Mouse (Mus musculus): ENCODE measurements at regions not wholly inside any gene's neighbourhood (a gene's known extent, or its start where the extent isn't known, plus 50 kb on each side); places are given as distances from the start of the nearest gene placed in this dataset.

GRCm38 (mm10) chrX:12409319-12409718 is 178.3 kb upstream of the Atp6ap2 start:
- Histone ChIP-seq H3K4me1 (no peaks in the 10 kb centered on the region), H3K4me2 (replicated peaks) (no peak overlapping the region), H3K27ac (no peak overlapping the region), H3K27me3 (no peaks in the 10 kb centered on the region), H3K9me3 (replicated peaks) (no peaks in the 10 kb centered on the region), H3K36me3 (no peaks in the 10 kb centered on the region), H3K9ac (no peak overlapping the region), H3K4me3 (no peak overlapping the region)
- no peak for ATAC-seq (ENCODE audit: low FRiP score)
- WGBS, result 68% methylated on average over 3 of the region's 3 CpGs

GRCm38 (mm10) chrX:12425566-12425965 is 162.0 kb upstream of the Atp6ap2 start:
- no peak overlapping the region for H3K9ac ChIP-seq
- 78% methylated on average over 6 of the region's 6 CpGs for WGBS
- no peaks in the 10 kb centered on the region for H3K4me1 ChIP-seq
- ATAC-seq (ENCODE audit: low FRiP score), result no peak
- H3K9me3 ChIP-seq (replicated peaks), result no peaks in the 10 kb centered on the region
- H3K27ac ChIP-seq, result no peak overlapping the region
- H3K4me2 ChIP-seq (replicated peaks), result no peak overlapping the region
- no peaks in the 10 kb centered on the region for H3K36me3 ChIP-seq
- peaks cover 4% of the 10 kb centered on the region; the same call in 1 of the 2 replicates for H3K27me3 ChIP-seq
- no peak overlapping the region for H3K4me3 ChIP-seq

GRCm38 (mm10) chrX:12426664-12427063 is 160.9 kb upstream of the Atp6ap2 start:
- ATAC-seq (ENCODE audit: low FRiP score), result no peak

GRCm38 (mm10) chrX:12432289-12432688 is 155.3 kb upstream of the Atp6ap2 start:
- 86% methylated on average over 2 of the region's 2 CpGs for WGBS
- Histone ChIP-seq H3K27ac (no peak overlapping the region), H3K36me3 (no peaks in the 10 kb centered on the region), H3K27me3 (no peaks in the 10 kb centered on the region), H3K4me2 (replicated peaks) (no peak overlapping the region), H3K4me1 (no peaks in the 10 kb centered on the region), H3K9me3 (replicated peaks) (no peaks in the 10 kb centered on the region), H3K4me3 (no peak overlapping the region), H3K9ac (no peak overlapping the region)
- no peak for ATAC-seq (ENCODE audit: low FRiP score)

More at GRCm38 (mm10) chrX:12426664-12427063, 160.9 kb upstream of the Atp6ap2 start:
- Histone ChIP-seq H3K4me1 (no peaks in the 10 kb centered on the region), H3K27ac (no peak overlapping the region), H3K36me3 (no peaks in the 10 kb centered on the region), H3K9ac (no peak overlapping the region), H3K27me3 (peaks cover 4% of the 10 kb centered on the region; the same call in 1 of the 2 replicates), H3K9me3 (replicated peaks) (no peaks in the 10 kb centered on the region), H3K4me2 (replicated peaks) (no peak overlapping the region), H3K4me3 (no peak overlapping the region)
- 59% methylated on average over 4 of the region's 4 CpGs for WGBS

GRCm38 (mm10) chrX:12435656-12436055 is 151.9 kb upstream of the Atp6ap2 start:
- Histone ChIP-seq H3K4me2 (replicated peaks) (no peak overlapping the region), H3K27ac (no peak overlapping the region), H3K4me3 (no peak overlapping the region), H3K4me1 (no peaks in the 10 kb centered on the region), H3K9ac (no peak overlapping the region), H3K27me3 (no peaks in the 10 kb centered on the region), H3K9me3 (replicated peaks) (no peaks in the 10 kb centered on the region), H3K36me3 (no peaks in the 10 kb centered on the region)
- ATAC-seq (ENCODE audit: low FRiP score), result no peak
- WGBS, result 65% methylated on average over 8 of the region's 8 CpGs

- Histone ChIP-seq H3K36me3 (no peaks in the 10 kb centered on the region), H3K9me3 (replicated peaks) (no peaks in the 10 kb centered on the region), H3K4me1 (no peaks in the 10 kb centered on the region), H3K27me3 (no peaks in the 10 kb centered on the region), H3K27ac (no peak overlapping the region), H3K4me2 (replicated peaks) (no peak overlapping the region), H3K4me3 (no peak overlapping the region), H3K9ac (no peak overlapping the region)
- ATAC-seq (ENCODE audit: low FRiP score), result no peak
- 38% methylated on average over 7 of the region's 7 CpGs for WGBS
Measured at GRCm38 (mm10) chrX:12436106-12436505, 151.5 kb upstream of the Atp6ap2 start.

GRCm38 (mm10) chrX:12439447-12439846 is 148.2 kb upstream of the Atp6ap2 start:
- no peak overlapping the region for H3K4me2 ChIP-seq (replicated peaks)
- no peak overlapping the region for H3K4me3 ChIP-seq
- no peaks in the 10 kb centered on the region for H3K9me3 ChIP-seq (replicated peaks)
- no peaks in the 10 kb centered on the region for H3K4me1 ChIP-seq
- H3K27me3 ChIP-seq, result peaks cover 9% of the 10 kb centered on the region; the same call in 1 of the 2 replicates
- WGBS, result 80% methylated on average over 12 of the region's 12 CpGs
- ATAC-seq (ENCODE audit: low FRiP score), result no peak
- H3K27ac ChIP-seq, result no peak overlapping the region
- no peaks in the 10 kb centered on the region for H3K36me3 ChIP-seq
- no peak overlapping the region for H3K9ac ChIP-seq

GRCm38 (mm10) chrX:12443794-12444193 is 143.8 kb upstream of the Atp6ap2 start:
- 81% methylated on average over 5 of the region's 5 CpGs for WGBS
- H3K27ac ChIP-seq, result no peak overlapping the region
- H3K36me3 ChIP-seq, result no peaks in the 10 kb centered on the region

GRCm38 (mm10) chrX:12445093-12445492 is 142.5 kb upstream of the Atp6ap2 start:
- H3K4me2 ChIP-seq (replicated peaks), result no peak overlapping the region
- ATAC-seq (ENCODE audit: low FRiP score), result no peak
- H3K9ac ChIP-seq, result no peak overlapping the region
- no peaks in the 10 kb centered on the region for H3K36me3 ChIP-seq
- H3K4me1 ChIP-seq, result no peaks in the 10 kb centered on the region
- H3K27me3 ChIP-seq, result peaks cover 12% of the 10 kb centered on the region; the same call in 1 of the 2 replicates
- H3K27ac ChIP-seq, result no peak overlapping the region
- no peak overlapping the region for H3K4me3 ChIP-seq
- H3K9me3 ChIP-seq (replicated peaks), result no peaks in the 10 kb centered on the region
- whole genome bisulfite sequencing, result 92% methylated on average over 2 of the region's 2 CpGs

More at GRCm38 (mm10) chrX:12443794-12444193, 143.8 kb upstream of the Atp6ap2 start:
- Histone ChIP-seq H3K9me3 (replicated peaks) (no peaks in the 10 kb centered on the region), H3K4me3 (no peak overlapping the region), H3K27me3 (peaks cover 12% of the 10 kb centered on the region; the same call in 1 of the 2 replicates), H3K4me1 (no peaks in the 10 kb centered on the region), H3K4me2 (replicated peaks) (no peak overlapping the region), H3K9ac (no peak overlapping the region)
- ATAC-seq (ENCODE audit: low FRiP score), result no peak

GRCm38 (mm10) chrX:12447962-12448361 is 139.6 kb upstream of the Atp6ap2 start:
- H3K4me3 ChIP-seq, result no peak overlapping the region
- no peak overlapping the region for H3K27ac ChIP-seq
- H3K4me2 ChIP-seq (replicated peaks), result no peak overlapping the region
- ATAC-seq (ENCODE audit: low FRiP score), result no peak
- peaks cover 7% of the 10 kb centered on the region; the same call in 1 of the 2 replicates for H3K27me3 ChIP-seq
- H3K9ac ChIP-seq, result no peak overlapping the region
- H3K36me3 ChIP-seq, result no peaks in the 10 kb centered on the region
- no peaks in the 10 kb centered on the region for H3K4me1 ChIP-seq
- no peaks in the 10 kb centered on the region for H3K9me3 ChIP-seq (replicated peaks)

- no peak overlapping the region for H3K9ac ChIP-seq
- H3K27me3 ChIP-seq, result peaks cover 3% of the 10 kb centered on the region; the same call in 1 of the 2 replicates
- no peaks in the 10 kb centered on the region for H3K36me3 ChIP-seq
- H3K27ac ChIP-seq, result no peak overlapping the region
- WGBS, result 86% methylated on average over 3 of the region's 3 CpGs
- H3K4me2 ChIP-seq (replicated peaks), result no peak overlapping the region
- no peaks in the 10 kb centered on the region for H3K9me3 ChIP-seq (replicated peaks)
- no peak for ATAC-seq (ENCODE audit: low FRiP score)
- H3K4me1 ChIP-seq, result no peaks in the 10 kb centered on the region
- no peak overlapping the region for H3K4me3 ChIP-seq
Measured at GRCm38 (mm10) chrX:12449688-12450087, 137.9 kb upstream of the Atp6ap2 start.

GRCm38 (mm10) chrX:12452979-12453769 is 134.4 kb upstream of the Atp6ap2 start:
- Histone ChIP-seq H3K27me3 (no peaks in the 10 kb centered on the region; the same call in 1 of the 2 replicates), H3K4me2 (replicated peaks) (no peak overlapping the region), H3K4me1 (no peaks in the 10 kb centered on the region), H3K27ac (no peak overlapping the region), H3K9ac (no peak overlapping the region), H3K36me3 (no peaks in the 10 kb centered on the region), H3K4me3 (no peak overlapping the region), H3K9me3 (replicated peaks) (no peaks in the 10 kb centered on the region)
- no peak for ATAC-seq (ENCODE audit: low FRiP score)
- WGBS, result 87% methylated on average over 8 of the region's 8 CpGs

- ATAC-seq (ENCODE audit: low FRiP score), result no peak
- H3K27ac ChIP-seq, result no peak overlapping the region
- H3K36me3 ChIP-seq, result no peaks in the 10 kb centered on the region
- no peaks in the 10 kb centered on the region for H3K9me3 ChIP-seq (replicated peaks)
- H3K27me3 ChIP-seq, result no peaks in the 10 kb centered on the region; the same call in 1 of the 2 replicates
- WGBS, result 87% methylated on average over 2 of the region's 2 CpGs
- H3K9ac ChIP-seq, result no peak overlapping the region
- peaks cover 2% of the 10 kb centered on the region; the same call in 1 of the 2 replicates for H3K4me1 ChIP-seq
- no peak overlapping the region for H3K4me3 ChIP-seq
- no peak overlapping the region for H3K4me2 ChIP-seq (replicated peaks)
Measured at GRCm38 (mm10) chrX:12461657-12462056, 125.9 kb upstream of the Atp6ap2 start.

Data from hindbrain, embryonic 12.5 days (tissue).